Mouse (Mus musculus): ENCODE measurements around the gene Camsap2. TPM values are rescaled to one million over a fixed set of nuclear protein-coding genes. Genes with fewer than 3 reads are reported as not detected.

Camsap2 gene
- total RNA-seq, 2 experiments from 2014 or later = 14.7 to 15.8 TPM

DNA sequence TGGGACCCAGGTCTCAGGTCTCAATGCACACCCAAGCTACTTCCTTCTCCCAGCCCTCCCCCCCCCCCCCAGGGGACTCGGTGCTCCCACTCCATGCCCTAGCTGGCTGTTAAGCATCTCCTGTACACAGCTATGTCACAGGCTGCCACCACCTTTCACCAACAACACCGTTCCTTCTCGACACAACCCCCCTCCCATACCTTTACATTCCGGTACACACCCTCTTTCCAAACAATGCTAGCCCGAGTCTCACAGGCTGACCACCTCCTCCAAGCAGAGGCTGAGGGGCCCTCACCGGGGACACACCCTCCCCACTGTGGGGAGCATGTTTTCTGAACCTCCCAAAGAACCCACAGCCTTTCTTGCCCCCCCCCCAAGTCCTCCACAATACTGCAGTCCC is 114.3 kb downstream of the Camsap2 start:
- intact Hi-C loops (cut with DNase I; ENCODE audit: low total_unique reads) = no loop called here
- DNase-seq = no peak

GRCm38 (mm10) chr1:136230201-136230600 is 115.7 kb downstream of the Camsap2 start:
- no peak for DNase-seq
- intact Hi-C loops (cut with DNase I; ENCODE audit: low total_unique reads) = no loop called here

DNA sequence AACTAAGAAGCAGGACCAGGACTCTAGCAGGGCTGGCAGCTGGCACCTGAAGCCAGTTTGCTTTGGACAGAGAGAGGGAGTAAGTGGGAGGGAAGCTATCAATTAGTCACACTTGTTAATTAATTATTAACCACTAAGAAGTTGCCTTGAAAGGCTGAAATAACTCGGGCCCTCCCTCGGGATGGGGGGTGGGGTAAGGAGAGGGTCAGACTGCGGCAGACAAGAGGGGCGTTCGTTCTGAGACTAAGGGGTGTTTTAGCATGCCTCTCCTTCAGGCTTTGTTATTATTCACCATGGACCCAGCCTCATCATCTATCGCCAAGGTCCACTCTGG is 116.9 kb downstream of the Camsap2 start:
- DNase-seq = no peak
- intact Hi-C loops (cut with DNase I; ENCODE audit: low total_unique reads) = no loop called here

- DNase-seq = peak; percentile 19
- intact Hi-C loops (cut with DNase I; ENCODE audit: low total_unique reads) = no loop called here
Measured at GRCm38 (mm10) chr1:136228328-136229039, 117.4 kb downstream of the Camsap2 start.

GRCm38 (mm10) chr1:136227870-136228269 is 118.0 kb downstream of the Camsap2 start:
- DNase-seq = no peak
- intact Hi-C loops (cut with DNase I; ENCODE audit: low total_unique reads) = no loop called here

DNA sequence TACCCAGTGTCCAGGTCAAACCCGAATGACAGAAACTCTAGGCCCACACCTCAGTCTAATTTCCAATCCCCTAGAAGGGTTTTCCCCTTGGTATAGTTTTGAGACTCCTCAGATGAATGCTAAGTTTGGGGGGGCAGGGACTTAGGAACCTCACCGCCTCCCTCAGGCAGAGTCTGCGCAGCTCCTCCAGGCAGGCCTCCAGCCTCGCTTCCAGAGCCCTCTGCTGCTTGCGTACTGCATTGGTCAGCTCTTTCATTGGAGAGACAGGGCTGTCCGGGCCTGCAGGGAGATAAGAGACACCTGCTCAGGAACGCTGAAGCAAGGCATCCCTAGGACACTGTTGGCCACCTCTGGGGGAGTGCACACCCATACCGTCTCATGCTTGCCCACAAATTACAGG is 119.3 kb downstream of the Camsap2 start:
- DNase-seq = no peak
- intact Hi-C loops (cut with DNase I; ENCODE audit: low total_unique reads) = no loop called here

- intact Hi-C loops (cut with DNase I; ENCODE audit: low total_unique reads) = no loop called here
- no peak for DNase-seq
Measured at GRCm38 (mm10) chr1:136225846-136226245, 120.1 kb downstream of the Camsap2 start.

DNA sequence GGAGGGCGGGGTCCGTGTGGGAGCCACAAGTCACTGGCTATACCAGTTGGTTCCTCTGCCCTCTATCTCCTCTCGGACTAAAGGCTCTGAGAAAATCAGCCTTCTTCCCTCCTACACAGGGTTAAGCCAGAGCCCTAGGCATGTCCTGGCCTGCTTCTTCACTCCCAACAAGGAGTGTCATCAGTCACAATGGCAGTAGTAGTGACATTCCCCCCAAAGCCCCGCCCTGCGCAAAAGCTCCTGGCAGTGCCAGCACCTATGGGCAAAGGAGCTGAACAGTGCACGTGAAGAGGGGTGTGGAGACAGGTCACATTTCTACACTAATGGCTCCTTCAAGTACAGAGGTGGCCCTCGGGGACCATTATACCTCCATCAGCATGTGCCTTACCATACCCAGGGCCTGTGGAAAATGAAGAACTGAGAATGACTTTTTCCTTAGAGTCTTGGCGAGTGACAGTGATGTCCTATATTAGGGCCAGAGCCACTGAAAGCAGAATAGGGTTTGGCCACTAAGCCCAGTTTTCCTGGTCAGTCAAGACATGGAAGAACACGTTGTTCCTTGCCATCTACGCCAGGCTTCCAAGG is 122.1 kb downstream of the Camsap2 start:
- intact Hi-C loops (cut with DNase I; ENCODE audit: low total_unique reads) = no loop called here
- no peak for DNase-seq

DNA sequence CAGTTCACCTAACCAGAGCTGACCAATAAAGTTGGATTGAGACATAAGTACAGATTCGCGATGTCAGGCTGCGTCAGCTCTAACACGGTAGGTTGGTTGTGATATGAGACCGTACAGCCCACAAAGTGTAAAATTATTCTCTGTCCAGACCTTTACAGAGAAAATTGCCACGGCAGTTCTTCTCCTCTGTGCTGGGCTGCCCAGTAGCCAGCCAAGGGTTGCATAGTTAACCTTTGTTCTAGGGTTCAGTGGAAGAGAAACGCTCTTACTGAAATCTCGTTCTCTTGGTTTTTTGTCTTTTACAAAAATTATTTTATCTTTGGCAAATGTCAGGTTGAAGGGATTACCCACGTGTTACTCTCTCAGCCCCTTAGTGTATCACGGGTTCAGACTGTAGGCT is 123.5 kb downstream of the Camsap2 start:
- DNase-seq = no peak
- intact Hi-C loops (cut with DNase I; ENCODE audit: low total_unique reads) = no loop called here

DNA sequence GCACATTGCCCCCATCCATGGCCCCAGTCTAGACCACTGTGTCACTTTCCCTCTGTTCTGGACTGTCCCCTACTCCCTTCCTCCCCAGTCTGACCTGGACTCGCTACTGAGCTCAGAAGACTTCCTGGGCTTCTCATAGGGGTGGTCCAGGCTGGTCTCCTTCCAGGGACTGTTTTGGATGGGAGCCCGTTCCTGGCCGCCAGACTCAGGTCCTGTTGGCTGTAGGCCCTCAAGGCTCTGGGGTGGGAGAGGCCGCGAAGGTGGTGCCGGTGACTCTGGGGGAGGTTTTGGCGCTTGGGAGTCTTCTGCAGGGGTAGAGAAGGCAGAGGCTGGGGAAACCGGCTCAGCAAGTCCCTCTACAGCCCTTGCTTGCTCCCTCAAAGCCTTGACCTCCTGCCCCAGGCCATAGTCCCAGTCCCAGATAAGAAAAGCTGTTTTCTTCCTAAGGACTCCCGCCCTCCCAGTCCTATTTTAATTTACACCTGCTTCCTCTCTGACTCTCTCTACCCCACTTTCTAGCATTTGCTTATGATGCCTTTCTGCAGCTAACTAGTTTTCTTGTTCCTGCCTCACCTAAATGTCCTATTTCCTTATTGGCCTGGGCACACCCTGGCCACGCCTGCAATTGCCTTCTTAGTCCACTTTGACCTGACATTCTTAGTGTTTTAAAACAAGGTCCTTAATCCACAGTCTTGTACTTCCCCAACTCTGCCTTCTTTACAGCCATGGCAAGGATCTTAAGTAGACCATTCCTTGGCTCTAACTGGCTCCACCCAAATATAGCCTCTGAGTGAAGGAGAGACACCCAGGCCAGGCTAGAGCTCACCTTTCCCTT is 125.7 kb downstream of the Camsap2 start:
- intact Hi-C loops (cut with DNase I; ENCODE audit: low total_unique reads) = no loop called here
- DNase-seq = no peak

Other genes starting within 250 kb of the Camsap2 start
- under 1 TPM; 0.40 to 0.76 TPM for gene Kif21b, start 214.7 kb downstream of the Camsap2 start, total RNA-seq (2021)
- gene Mroh3, start 133.3 kb downstream of the Camsap2 start, total RNA-seq (2021) = not detected
- gene Inava, start 111.8 kb downstream of the Camsap2 start, total RNA-seq (2021) = not detected
- gene Gpr25, start 85.2 kb downstream of the Camsap2 start, total RNA-seq (2021) = not detected
- gene Ddx59, start 69.2 kb upstream of the Camsap2 start, total RNA-seq (2021) = 10 to 100 TPM; 11.5 to 13.3 TPM
- gene Kif14, start 120.2 kb upstream of the Camsap2 start, total RNA-seq (2021) = 1 to 10 TPM in 1 of 2 experiments, under 1 TPM in 1; 0.92 to 1.3 TPM

Measured in gastrocnemius, postnatal 14 days (tissue).